Comparison of ENCODE assay signal across 10 mouse cellular contexts in the genomic region with DNA sequence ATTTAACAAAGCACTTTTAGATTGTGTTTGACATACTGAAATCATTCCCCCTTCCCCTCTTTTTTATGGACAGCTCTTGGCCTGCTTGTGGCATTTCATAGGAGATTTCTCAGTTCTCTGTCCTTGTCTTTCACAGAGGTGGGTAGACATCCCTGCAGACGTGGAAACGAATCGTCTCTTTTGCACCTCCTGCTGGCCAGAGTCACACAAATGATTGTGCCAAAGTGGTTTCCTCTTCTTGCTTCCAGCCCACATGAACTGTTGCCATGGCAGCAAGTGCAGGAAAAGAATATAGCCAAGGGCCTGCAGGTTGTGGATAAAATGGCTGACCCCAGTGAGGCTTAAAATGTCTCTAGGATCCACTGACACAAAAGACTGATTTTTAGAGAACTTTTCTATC.
DNase-seq lines count a peak whose midpoint lies in the region; ATAC-seq and TF ChIP-seq lines count a peak whose summit lies in the region.
"Had no signal": no experiment of that assay in that cellular context is flagged by ENCODE, and none has a peak within 500 bp of the region (broad histone marks: within the 10 kb centered on the region; RNA-seq: fewer than 3 reads in every experiment).

No protein-coding gene starts in this region.

- peak; percentile 55 for DNase-seq in forebrain, embryonic 11.5 days (ENCODE audit: low spot score)
- DNase-seq in layer of hippocampus, postnatal 14 days (ENCODE audit: low spot score in 2 of 2), result peak; percentile 14 to 34
- DNase-seq in retina, postnatal 1 day, result peak; percentile 67
- DNase-seq in spleen, postnatal 14 days (ENCODE audit: low spot score in 2 of 2), result no peak
- no peak for DNase-seq in kidney, adult 8-10 months
- DNase-seq in spleen, adult 18-20 months, result no peak

- no peaks in the 10 kb centered on the region for H3K4me1 ChIP-seq in intestine, postnatal 0 days (replicated peaks; ENCODE audit: control insufficient read depth, insufficient read depth, low read length)
- no peaks in the 10 kb centered on the region for H3K4me1 ChIP-seq in intestine, embryonic 15.5 days (replicated peaks)
- no peaks in the 10 kb centered on the region for H3K4me1 ChIP-seq in forebrain, embryonic 11.5 days (replicated peaks; ENCODE audit: control insufficient read depth, insufficient read depth, low read length)
- H3K4me1 ChIP-seq: megakaryocyte, embryonic 14.5 days had no signal

- H3K27me3 ChIP-seq in intestine, postnatal 0 days (replicated peaks; ENCODE audit: control insufficient read depth, insufficient read depth, low read length), result no peaks in the 10 kb centered on the region
- no peaks in the 10 kb centered on the region for H3K27me3 ChIP-seq in intestine, embryonic 15.5 days (replicated peaks)
- no peaks in the 10 kb centered on the region for H3K27me3 ChIP-seq in forebrain, embryonic 11.5 days (ENCODE audit: control insufficient read depth, insufficient read depth, low read length)
- H3K27me3 ChIP-seq: megakaryocyte, embryonic 14.5 days had no signal

- H3K27ac ChIP-seq in intestine, postnatal 0 days (ENCODE audit: low read depth, low read length), result no peak overlapping the region
- no peak overlapping the region for H3K27ac ChIP-seq in intestine, embryonic 15.5 days
- no peak overlapping the region for H3K27ac ChIP-seq in forebrain, embryonic 11.5 days (ENCODE audit: low read depth, low read length)

- TF ChIP-seq CTCF in intestine, postnatal 0 days (IDR thresholded peaks at IDR 0.05; ENCODE audit: low read depth), result peak; percentile 43

- WGBS in intestine, postnatal 0 days, result 62% methylated on average over 3 of the region's 3 CpGs
- 64% methylated on average over 3 of the region's 3 CpGs for WGBS in intestine, embryonic 15.5 days
- WGBS in forebrain, embryonic 11.5 days, result 33% methylated on average over 3 of the region's 3 CpGs

- ATAC-seq in intestine, postnatal 0 days, result no peak
- ATAC-seq in intestine, embryonic 15.5 days, result no peak
- 0 out of 2 replicates have a peak, but pooled peaks have one; percentile 57 for ATAC-seq in forebrain, embryonic 11.5 days (replicated peaks; ENCODE audit: low FRiP score)

- no peaks in the 10 kb centered on the region for H3K36me3 ChIP-seq in intestine, postnatal 0 days (ENCODE audit: control insufficient read depth, insufficient read depth)
- no peaks in the 10 kb centered on the region for H3K36me3 ChIP-seq in intestine, embryonic 15.5 days
- no peaks in the 10 kb centered on the region for H3K36me3 ChIP-seq in forebrain, embryonic 11.5 days (ENCODE audit: control insufficient read depth, insufficient read depth, low read length)
- H3K36me3 ChIP-seq: G1E had no signal

- H3K4me2 ChIP-seq in intestine, postnatal 0 days (replicated peaks; ENCODE audit: low read depth), result no peak overlapping the region
- no peak overlapping the region for H3K4me2 ChIP-seq in intestine, embryonic 15.5 days (replicated peaks)
- no peak overlapping the region for H3K4me2 ChIP-seq in forebrain, embryonic 11.5 days (ENCODE audit: low read depth, low read length, severe bottlenecking)

- no peak overlapping the region for H3K4me3 ChIP-seq in intestine, postnatal 0 days (ENCODE audit: low read depth, low read length)
- no peak overlapping the region for H3K4me3 ChIP-seq in intestine, embryonic 15.5 days (replicated peaks)
- no peak overlapping the region for H3K4me3 ChIP-seq in forebrain, embryonic 11.5 days (ENCODE audit: low read depth, low read length)
- H3K4me3 ChIP-seq: megakaryocyte, embryonic 14.5 days had no signal

- H3K9ac ChIP-seq in intestine, postnatal 0 days (ENCODE audit: low read depth, low read length), result no peak overlapping the region
- H3K9ac ChIP-seq in intestine, embryonic 15.5 days, result no peak overlapping the region
- H3K9ac ChIP-seq in forebrain, embryonic 11.5 days (ENCODE audit: low read length), result no peak overlapping the region

- H3K9me3 ChIP-seq in intestine, postnatal 0 days (ENCODE audit: control insufficient read depth), result no peaks in the 10 kb centered on the region
- no peaks in the 10 kb centered on the region for H3K9me3 ChIP-seq in intestine, embryonic 15.5 days
- H3K9me3 ChIP-seq in forebrain, embryonic 11.5 days (ENCODE audit: control insufficient read depth, low read length), result no peaks in the 10 kb centered on the region
- H3K9me3 ChIP-seq: G1E; megakaryocyte, embryonic 14.5 days had no signal

Comparison
In these comparisons a context has a peak if more than half of its experiments do, and no peak if none do; other contexts are left out.
1. DNase-seq: peak in forebrain, embryonic 11.5 days (single experiment), layer of hippocampus, postnatal 14 days (2 of 2) and retina, postnatal 1 day (single experiment); none in spleen, postnatal 14 days (0 of 2), kidney, adult 8-10 months (0 of 2) and spleen, adult 18-20 months (0 of 2).